Mouse (Mus musculus) G1E-ER4 (cell line): ENCODE data around the gene 1700074P13Rik. TPM values are rescaled to one million over a fixed set of nuclear protein-coding genes. Genes with fewer than 3 reads are reported as not detected.
"Not testable (repeated sequence)": the region's sequence is repeated elsewhere in the genome, so short reads cannot be mapped to it uniquely, and the experiment has no call there.

Experiments
- GATA1 ChIP-seq: IDR thresholded peaks from one replicate; pipeline ENCODE4 v1.8.0; 2012; ENCODE audit warnings: low read length, inconsistent platforms
- polyA plus RNA-seq: library from polyadenylated mRNA; stranded (reverse); fragments of >175 nt; gene quantifications from 2 replicates; pipeline ENCODE4 v1.2.3, GENCODE M21; 2012

The 1700074P13Rik gene
- polyA plus RNA-seq = not detected in 2 replicates

- no peak for TF ChIP-seq GATA1
Observed at GRCm38 (mm10) chr6:40940457-40940856, at the start of gene 1700074P13Rik. 1700074P13Rik (minus strand) TSS chr6:40940557.

- TF ChIP-seq GATA1 = not testable (repeated sequence)
Observed at GRCm38 (mm10) chr6:40964454-40964853, 24.1 kb upstream of the 1700074P13Rik start, which contains the start of gene 1810009J06Rik. 1810009J06Rik (plus strand) TSS chr6:40964754.

DNA sequence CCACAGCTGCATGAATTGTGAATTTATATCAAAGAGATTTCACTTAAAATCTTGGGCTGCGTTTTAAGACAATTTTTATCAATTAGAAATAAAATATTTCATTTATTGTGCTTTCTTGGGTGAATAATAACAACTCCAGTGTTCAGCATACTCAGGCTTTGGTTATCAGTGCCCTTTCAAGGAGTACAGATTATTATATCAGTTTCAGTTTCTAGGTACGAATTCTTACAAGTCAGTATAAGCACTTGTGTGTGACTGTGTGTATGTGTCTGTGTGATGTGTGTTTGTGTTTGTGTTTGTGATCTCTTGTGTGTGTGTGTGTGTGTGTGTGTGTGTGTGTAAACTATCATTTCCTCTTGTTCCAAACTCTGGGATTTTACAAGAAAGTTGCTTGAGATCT, 13.4 kb upstream of the 1700074P13Rik start:
- TF ChIP-seq GATA1 = no peak

- TF ChIP-seq GATA1 = no peak
Observed at GRCm38 (mm10) chr6:40951770-40952169, 11.4 kb upstream of the 1700074P13Rik start, which contains the start of gene Gm4744. Gm4744 (minus strand) TSS chr6:40951870.

DNA sequence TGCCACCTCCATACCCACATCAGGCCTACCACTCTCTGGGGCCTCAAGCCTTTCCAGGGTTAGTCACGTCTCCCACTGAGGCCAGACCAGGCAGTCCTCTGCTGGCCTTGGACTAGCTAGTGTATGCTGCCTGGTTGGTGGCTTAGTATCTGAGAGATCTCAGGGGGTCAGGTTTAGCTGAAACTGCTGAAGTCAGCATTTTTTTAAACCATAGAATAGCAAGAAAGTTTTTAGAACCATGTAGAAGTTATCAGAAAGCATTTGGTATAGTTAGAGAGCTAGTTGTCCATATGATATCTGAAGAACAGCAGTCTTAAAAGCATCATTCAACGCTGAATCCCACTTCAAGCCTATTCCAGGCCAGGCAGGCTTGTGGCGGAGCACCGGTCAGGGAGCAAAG, 20.4 kb downstream of the 1700074P13Rik start:
- no peak for TF ChIP-seq GATA1

DNA sequence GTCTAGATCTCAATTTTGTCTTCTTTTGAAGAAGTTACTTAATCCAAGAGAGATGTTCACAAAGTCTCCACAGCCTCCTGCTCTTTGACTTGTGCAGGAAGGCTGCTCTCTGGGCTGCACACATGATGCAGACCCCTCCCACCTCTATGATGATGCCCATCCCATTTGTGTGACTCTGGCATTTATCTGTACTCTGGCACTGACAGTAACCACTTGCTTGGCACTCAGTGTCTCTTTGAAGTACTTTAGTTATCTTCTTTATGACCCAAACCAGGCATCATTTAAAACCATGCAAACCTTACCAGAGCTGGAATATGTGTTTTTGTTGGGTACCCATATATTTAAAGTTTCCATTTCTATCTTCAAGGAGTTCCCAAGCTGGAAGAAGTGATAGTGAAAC, 40.1 kb downstream of the 1700074P13Rik start, which contains the start of gene Prss58:
Gene Prss58, minus strand, starts transcription at position 101 of the 400 bp plus-strand sequence.
- TF ChIP-seq GATA1 = no peak

GRCm38 (mm10) chr6:40894716-40895115, 45.6 kb downstream of the 1700074P13Rik start:
- TF ChIP-seq GATA1 = no peak

DNA sequence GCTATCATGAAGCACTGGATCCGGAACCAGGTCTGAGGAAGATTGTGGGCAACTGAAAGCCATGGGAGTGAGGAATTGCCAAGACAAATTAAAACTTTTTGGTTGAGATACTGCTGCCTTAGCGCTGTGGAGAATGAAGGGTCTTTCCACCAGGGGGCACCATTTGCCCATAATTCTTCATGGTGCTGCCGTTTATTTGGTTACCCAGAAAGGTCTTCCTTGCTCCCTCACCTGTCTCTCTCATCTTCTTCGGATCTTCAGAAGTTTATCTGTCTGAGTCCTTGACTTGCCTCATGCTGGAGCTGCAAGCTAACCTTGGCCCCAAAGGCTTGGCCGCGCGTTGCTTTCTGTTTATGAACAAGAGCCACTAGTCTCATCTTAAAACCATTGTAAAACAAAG, 46.8 kb downstream of the 1700074P13Rik start:
- no peak for TF ChIP-seq GATA1

GRCm38 (mm10) chr6:40891754-40892153, 48.6 kb downstream of the 1700074P13Rik start:
- TF ChIP-seq GATA1 = no peak

- TF ChIP-seq GATA1 = no peak
Observed at GRCm38 (mm10) chr6:40890973-40891372, 49.4 kb downstream of the 1700074P13Rik start.

DNA sequence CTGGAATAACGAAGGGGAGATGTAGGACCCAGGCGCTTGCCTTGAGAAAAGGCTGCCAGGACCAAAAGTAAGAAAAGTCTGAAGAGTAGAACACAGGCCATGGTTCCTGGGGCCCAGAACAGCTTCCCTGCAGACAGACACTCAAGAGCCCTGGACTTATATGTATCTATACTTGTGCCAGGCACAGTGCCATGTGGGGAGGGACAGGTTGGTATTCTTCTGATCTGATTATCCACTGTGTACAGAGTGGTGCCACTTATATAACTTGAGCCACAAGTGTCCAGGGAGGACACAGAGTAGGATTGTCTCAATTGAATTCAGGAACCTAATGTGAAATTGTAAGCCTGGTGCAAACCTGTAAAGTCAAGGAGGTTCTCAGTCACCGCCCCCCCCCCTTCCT, 53.0 kb downstream of the 1700074P13Rik start, which contains the start of gene Moxd2:
Gene Moxd2, minus strand, starts transcription at position 101 of the 400 bp plus-strand sequence.
- TF ChIP-seq GATA1 = no peak

Other genes starting within 250 kb of the 1700074P13Rik start
- not detected in 2 replicates for gene Moxd2, start 53.1 kb downstream of the 1700074P13Rik start, polyA plus RNA-seq
- gene Prss58, start 40.2 kb downstream of the 1700074P13Rik start, polyA plus RNA-seq = not detected in 2 replicates
- not detected in 2 replicates for gene Gm4744, start 11.3 kb upstream of the 1700074P13Rik start, polyA plus RNA-seq
- gene 1810009J06Rik, start 24.2 kb upstream of the 1700074P13Rik start, polyA plus RNA-seq = not detected in 2 replicates
- gene Gm2663, start 58.9 kb upstream of the 1700074P13Rik start, polyA plus RNA-seq = not detected in 2 replicates
- gene 2210010C04Rik, start 95.0 kb upstream of the 1700074P13Rik start, polyA plus RNA-seq = not detected in 2 replicates